Mouse (Mus musculus) cerebellum, postnatal 25 days (tissue): Measurements from ENCODE around the gene Moap1.
A peak's percentile ranks its signal among the peaks of the same experiment; 100 is the strongest.

ENCODE experiments used
- DNase-seq, 2 experiments: peaks; one replicate each; pipeline ENCODE4 v3.0.0; 2021; ENCODE audit warnings: mixed read lengths in 2 of 2

Gene Moap1

DNA sequence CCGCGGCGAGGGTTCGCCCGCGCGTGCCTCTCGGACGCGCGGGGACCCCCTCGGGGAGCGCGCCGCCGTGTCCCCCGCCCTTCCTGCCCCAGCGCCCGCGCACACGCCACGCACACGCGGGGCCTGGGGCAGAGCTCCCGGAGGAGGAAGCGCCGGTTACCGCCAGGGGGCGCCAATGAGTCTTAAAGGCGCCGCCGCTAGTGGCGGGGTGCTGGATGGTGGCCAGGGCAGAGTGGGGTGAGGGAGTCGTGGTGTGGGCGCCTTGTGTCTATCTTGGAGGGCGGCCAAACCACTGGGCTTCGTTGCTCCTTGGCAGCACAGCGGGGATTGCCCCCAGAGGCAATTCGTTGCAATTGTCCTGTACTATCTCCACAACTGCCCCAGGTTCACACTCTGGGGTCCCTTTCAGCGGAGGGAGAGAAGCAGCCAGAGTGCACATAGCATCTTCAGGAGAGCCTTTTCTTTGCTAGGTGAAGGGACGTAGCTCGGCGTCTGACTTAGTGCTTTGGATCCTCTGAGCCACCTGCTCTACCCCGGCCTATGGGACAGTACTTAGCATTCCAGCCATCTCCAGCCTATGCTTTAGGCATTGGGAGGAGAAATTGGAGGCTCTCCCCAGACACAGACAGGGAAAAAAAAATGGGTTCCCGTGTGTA, 38.1 kb downstream of the Moap1 start:
- DNase-seq, result peak; percentile 95 to 97

DNA sequence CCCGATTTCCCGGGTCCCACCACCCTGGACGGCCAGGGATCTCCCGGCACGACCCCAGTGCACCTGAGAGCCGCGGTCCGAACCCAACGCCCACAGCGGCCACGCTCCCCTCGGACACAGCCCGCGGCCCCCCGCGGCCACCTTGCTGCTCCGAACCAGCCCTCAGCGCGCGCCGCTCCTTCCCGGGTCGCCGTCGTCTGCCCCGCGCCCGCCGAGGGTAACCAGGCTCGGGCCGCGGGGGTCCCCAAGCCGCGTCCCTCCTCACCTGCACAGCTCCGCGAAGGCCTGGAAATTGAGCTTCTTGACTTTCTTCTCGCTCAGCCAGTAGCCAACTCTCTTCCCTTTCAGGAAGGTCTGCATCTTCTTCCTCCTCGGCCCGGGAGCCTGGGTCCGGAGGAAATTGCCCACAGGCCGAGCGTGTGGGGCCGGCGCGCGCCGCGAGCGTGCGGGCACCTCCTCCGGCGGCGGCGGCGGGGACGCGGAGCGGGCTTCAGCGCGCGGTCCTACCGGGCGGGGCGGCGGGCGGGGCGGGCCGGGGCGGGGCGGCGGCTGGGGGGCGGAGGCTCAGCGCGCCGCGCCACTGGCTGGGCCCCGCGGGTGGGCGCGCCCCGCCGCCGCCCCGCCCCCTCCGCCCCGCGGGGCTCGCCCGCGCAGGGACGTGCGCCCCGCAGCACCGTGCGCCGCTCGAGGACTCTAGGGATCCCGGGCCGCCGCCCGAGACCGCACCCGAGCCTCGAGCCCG, 38.8 kb downstream of the Moap1 start, which contains the start of gene Itpk1:
Gene Itpk1, minus strand, starts transcription at position 474 of the 742 bp plus-strand sequence.
- DNase-seq, result peak; percentile 77 to 87

DNA sequence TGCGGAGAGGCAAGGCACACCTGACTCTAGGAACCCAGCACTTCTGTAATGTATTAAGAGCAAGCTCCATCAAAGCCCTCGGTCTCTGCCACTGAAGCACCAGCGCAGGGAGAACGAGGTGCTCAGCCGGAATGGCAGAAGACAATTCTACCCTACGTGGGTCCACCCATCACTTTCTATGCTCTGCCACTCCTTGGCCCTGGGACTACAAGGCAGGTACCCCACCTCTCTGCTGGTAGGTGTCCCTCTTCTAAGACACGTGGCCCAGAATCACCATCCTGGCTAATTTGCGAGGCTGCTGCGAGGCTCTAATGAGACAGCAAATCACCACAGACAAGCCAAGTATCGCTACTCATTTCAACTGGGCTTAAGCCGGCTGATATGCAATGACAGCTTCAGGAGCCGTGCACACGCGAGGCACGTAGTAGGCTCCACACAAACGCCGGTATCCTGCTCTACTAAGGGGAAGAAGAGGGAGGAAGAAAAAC, 39.5 kb downstream of the Moap1 start:
- peak in 1 of 2 experiments; percentile 63 for DNase-seq

DNA sequence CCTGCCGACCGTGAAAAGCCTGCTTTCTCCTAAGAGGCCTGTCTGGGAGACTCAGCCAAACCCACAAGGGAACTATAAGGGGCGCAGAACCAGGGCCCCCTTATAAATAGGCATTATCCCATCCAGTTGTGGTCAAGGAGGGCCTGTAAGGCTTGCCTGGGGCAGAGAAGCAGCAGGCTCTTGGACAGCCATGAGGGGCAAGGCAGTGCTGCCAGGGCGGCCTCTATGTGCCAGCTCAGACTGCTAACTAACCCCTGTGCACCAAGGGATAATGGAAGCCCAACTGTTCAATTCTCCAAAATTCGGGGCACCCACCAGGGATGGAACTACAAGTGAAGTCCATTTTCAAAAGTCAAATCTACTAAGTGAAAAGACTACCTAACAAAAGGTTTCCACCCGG, 40.0 kb downstream of the Moap1 start:
- DNase-seq, result peak; percentile 58 to 67

DNA sequence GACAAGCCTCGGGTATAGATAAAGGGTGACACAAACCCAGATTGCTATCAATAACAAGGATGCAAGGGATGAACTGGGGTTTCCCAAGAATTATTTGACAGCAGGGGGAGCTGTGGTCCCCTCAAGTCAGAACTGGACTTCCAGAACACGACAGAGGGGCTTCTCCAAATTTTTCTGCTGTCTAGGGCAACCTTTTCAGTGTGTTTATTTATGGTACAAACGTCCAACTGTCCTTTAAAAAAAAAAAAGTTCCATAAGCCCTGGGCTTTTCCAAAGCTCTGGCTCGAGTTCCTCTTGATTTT, 40.4 kb downstream of the Moap1 start:
- DNase-seq, result peak; percentile 56 to 72

DNA sequence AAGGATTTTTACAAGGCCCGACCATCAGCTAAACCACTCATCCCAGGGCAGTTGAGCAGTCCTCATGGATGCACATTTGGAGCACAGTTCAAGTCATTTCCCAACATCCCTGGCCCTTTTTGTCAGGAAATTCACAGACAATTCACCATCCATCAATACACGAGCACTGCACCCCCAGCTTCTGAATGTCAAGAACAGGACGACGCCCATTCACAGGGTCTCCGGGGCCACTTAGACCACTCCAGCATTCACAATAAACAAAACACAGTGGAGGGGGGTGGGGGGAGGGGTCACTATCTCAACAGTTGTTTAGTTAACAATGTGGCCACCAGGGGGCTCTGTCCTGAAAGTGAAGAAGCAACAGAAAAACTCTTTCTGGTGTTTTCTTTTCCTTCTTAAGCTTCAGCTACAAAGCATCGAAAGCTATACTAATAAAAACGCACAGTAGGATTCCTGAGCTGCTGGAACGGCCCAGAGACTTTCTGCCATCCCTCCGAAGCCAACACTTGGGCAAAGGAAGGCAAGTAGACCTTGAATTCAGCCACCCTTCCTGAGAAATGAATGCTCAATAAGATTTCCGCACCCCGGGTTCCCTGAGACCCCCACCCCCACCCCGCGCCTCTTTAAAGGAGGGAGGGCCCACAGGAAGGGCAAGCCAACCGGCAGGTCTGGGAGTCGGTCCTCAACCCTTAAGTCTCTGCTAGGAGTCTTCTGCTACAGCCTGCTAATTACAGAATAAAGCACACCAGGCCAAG, 40.9 kb downstream of the Moap1 start:
- peak; percentile 77 to 92 for DNase-seq

DNA sequence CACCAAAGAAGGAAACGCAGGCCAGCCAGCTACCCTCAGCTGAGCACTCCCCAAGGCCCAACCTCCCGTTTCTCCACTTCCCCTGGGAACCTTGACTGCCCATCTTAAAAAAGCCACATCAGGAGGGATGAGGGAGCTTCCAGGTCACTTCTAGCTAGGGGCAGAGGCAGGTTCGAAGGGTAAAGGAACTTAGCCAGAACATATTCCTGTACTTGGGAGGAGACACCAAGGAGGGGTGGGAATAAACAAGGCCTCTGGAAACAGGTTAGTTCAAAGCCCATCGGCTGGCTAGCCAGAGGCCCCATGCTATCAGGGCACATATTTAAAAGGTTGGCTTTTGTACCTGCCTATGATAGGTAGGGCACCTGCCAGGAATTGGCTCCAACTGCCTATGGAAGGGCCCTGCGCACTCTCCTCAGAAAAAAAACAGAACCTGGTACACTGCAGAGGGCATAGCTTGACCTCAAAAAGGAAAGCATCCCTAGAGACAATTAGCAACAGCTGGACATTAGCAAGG, 41.7 kb downstream of the Moap1 start:
- DNase-seq, result no peak

DNA sequence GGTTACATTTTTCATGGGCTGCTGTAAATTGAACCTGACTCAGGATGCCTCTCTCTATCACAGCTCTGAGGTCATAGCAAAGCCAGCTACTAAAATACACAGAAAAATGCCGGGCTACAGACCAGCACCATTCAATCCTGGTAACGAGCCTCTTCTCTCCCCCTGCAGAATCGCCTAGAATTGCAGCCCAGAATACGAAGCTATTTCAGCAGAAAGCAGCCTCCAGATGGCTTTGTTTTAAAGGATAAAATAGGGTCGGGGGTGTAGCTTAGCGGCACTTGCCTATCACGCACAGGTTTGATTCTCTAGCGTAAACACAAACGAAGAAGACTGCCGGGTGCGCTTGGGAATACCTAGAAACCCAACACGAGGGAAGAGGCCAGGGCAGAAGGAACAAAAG, 43.0 kb downstream of the Moap1 start:
- no peak for DNase-seq

DNA sequence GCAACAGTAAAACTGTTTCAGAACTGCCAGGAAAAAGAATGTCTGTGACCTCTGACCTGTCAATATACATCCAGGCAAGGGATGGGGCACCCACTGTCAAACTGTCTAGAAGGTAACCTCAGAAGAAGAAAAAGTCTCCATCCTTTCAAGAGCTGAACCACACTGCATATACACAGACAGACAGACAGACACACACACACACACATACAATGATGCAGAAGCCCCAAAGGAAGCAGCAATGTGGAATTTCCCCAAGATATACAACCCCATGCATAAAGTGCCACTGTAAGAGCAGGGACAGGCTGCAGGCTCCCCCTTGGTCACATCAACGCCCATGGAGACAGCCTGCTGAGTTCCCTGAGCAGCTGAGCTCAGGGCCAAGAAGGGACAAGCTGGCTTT, 44.3 kb downstream of the Moap1 start:
- DNase-seq, result no peak

DNA sequence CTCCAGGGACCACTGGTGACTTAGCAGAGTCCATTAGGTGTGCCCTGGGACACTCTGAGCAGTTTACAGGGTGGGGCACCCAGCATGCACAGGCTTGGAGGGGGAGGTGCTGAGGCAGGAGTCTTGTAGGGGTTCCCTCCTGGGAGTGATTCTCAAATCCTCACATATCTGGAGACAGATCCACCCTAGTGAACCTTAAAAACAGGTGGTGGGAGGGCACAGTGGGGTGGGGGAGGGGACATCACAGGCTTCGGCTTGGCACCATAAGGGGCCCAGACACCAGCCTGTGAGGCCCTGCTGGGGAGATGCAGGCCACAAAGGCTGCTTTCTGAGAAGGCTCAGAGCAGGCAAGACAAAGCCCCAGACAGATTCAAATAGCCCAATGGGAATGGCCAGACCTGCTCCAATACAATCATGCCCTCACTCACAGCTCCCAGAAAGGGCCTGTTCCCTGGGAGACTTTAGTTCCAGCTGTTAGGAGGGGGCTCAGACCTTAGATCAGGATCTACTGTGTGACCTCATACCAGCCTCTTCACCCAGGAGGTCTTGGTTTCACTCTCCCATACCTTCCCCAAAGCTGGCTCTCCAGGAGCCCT, 45.3 kb downstream of the Moap1 start:
- no peak for DNase-seq

DNA sequence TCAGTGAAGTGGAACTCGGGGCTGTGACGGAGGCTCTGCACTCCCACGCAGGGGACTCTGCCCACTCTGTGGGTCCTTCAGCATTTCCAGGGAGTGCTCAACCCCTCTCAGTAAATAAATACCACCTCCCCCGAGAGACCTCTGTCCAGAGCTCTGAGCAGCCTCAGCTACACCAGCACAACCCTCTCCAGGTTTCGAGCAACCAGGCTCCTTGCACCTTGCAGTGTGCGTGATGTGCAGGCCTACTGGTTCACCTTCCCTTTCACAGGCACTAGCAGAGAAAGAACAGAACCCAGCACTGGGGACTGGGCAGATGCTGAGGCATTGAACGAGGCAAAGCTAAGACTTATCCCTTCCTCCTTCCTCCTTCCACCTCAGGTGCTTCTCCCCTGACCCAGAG, 46.1 kb downstream of the Moap1 start:
- DNase-seq, result no peak

DNA sequence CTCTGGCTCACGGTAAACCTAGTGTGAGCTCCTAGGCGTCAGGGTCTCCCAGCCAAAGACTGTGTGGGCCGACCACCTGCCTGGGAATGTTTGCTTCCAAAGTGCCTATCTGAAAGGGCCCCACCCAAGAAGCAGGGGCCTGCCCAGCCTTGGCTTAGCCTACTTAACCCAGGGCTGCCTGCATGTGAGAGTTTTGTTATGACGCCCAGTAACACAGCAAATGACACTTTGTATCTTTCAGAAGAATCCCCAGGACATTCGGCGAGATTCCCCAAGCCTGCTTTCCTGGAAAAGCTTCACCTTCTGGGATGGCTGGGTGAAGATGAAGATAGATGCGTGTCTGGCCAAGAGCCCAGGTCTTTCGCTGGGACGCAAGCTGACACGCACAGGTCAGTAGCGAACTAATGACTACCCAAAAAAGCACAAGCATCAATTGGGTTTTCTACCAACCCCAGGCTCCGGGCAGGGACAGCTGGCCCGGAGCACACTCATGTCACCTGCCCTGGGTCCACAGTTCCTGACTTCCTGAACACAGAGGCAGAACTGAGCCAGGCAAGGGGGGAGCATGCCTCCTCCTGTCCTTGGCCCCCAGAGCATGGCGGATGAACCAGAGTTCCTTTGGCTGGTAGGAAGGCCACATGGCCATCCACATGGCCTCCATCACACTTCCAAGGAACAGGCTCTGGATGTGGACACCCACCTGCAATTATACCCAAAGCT, 46.7 kb downstream of the Moap1 start:
- DNase-seq, result peak; percentile 47 to 60

DNA sequence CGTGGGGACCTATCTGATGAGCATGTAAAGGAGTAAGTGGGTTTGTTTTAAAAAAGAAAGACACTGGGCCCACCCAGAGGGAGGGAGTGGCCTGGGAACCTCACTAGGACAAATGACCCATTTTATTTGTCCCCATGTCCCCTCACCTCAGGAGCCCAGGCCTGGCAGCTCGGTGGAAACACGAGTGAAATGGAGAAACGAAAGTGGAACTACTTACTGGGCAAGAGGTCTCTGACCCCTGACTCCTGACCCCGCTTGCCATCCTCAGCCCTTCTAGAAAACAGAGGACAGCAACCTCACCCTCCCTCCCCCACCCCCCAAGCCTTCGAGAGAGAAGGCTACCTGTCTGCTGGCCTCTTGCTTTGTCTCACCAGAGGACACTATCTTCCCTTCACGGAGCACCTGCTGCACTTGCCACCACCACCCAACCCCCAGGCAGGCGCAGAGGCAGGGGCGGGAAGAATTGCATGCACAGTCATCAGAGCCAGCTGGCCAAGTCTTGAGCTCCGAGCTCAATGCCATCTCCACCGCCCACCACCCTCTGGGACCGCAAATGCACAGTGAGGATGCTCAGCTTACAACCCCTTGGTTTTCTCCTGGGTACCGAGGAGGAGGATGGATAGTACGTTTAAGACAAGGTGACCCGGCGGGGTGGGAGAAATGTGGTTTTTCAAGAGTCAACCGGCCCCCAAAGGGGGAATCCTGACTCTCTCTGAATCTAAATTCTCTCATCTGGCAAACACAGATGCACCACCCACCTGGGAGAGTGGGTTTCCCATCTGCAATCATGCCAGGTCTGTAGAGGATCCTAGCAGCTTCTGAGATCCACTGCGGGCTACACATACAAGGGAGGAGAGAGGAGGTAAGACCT, 47.9 kb downstream of the Moap1 start:
- peak in 1 of 2 experiments; percentile 53 for DNase-seq
